Mouse (Mus musculus) embryo, embryonic 10 days (tissue): ENCODE measurements at regions not wholly inside any gene's neighbourhood (a gene's known extent, or its start where the extent isn't known, plus 50 kb on each side); places are given as distances from the start of the nearest gene placed in this dataset.

Experiments used
- DNase-seq: peaks from one replicate; pipeline ENCODE4 v3.0.0-alpha.2; 2015; ENCODE audit warnings: low spot score

- no peak for DNase-seq
Measured at GRCm38 (mm10) chr8:114063566-114063965, 69.8 kb upstream of the Nudt7 start.

- DNase-seq: no peak
Measured at GRCm38 (mm10) chr8:114072330-114072729, 61.0 kb upstream of the Nudt7 start.

GRCm38 (mm10) chr8:114074122-114074521, 59.2 kb upstream of the Nudt7 start:
- DNase-seq: peak; percentile 48

GRCm38 (mm10) chr8:114076701-114077100, 56.7 kb upstream of the Nudt7 start:
- DNase-seq: no peak

- DNase-seq: peak; percentile 67
Measured at GRCm38 (mm10) chr8:114081049-114081756, 52.2 kb upstream of the Nudt7 start.

- no peak for DNase-seq
Measured at GRCm38 (mm10) chr8:114081757-114082059, 51.6 kb upstream of the Nudt7 start.
